Mouse (Mus musculus) kidney, adult 11 months (tissue): ENCODE measurements around the gene Esam.
A peak's percentile ranks its signal among the peaks of the same experiment; 100 is the strongest.

Source experiments
- DNase-seq: peaks from one replicate; pipeline ENCODE4 v3.0.0; 2022

The Esam gene

GRCm38 (mm10) chr9:37530888-37531705, 3.2 kb downstream of the Esam start:
- peak; percentile 89 for DNase-seq

DNA sequence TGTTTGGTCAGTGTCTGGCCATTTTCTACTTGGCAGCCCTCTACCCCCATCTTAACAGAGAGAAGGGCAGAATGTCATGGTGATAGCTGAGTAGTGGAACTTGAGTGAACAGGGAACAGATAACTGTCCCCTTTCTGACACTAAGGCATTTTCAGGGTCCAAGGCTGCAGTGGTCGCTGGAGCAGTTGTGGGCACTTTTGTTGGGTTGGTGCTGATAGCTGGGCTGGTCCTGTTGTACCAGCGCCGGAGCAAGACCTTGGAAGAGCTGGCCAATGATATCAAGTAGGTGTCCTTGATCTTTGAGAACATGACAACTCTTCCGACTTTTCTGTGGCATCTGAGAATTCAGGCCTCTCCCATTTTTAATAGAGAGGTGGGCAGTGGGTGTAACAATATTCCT, 9.0 kb downstream of the Esam start:
- DNase-seq = no peak

DNA sequence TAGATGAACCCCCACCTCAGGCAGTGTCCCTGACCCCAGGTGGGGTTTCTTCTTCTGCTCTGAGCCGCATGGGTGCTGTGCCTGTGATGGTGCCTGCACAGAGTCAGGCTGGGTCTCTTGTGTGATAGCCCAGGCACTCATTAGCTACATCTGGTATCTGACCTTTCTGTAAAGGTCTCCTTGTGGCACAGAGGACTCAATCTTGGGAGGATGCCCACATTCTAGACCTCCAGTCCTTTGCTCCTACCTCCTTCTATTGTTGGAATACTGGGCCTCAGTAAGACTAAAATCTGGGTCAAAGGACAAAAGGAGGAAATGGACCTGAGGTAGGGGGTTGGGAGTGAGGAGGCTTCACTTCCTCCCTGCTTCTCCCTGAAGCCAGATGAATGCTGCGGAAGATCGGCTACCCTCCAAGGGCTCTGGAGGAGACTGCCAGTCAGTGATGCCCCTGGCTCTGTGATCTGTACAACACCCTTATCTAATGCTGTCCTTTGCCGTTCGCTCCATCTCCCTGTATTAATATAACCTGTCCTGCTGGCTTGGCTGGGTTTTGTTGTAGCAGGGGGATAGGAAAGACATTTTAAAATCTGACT, 9.9 kb downstream of the Esam start:
- no peak for DNase-seq

DNA sequence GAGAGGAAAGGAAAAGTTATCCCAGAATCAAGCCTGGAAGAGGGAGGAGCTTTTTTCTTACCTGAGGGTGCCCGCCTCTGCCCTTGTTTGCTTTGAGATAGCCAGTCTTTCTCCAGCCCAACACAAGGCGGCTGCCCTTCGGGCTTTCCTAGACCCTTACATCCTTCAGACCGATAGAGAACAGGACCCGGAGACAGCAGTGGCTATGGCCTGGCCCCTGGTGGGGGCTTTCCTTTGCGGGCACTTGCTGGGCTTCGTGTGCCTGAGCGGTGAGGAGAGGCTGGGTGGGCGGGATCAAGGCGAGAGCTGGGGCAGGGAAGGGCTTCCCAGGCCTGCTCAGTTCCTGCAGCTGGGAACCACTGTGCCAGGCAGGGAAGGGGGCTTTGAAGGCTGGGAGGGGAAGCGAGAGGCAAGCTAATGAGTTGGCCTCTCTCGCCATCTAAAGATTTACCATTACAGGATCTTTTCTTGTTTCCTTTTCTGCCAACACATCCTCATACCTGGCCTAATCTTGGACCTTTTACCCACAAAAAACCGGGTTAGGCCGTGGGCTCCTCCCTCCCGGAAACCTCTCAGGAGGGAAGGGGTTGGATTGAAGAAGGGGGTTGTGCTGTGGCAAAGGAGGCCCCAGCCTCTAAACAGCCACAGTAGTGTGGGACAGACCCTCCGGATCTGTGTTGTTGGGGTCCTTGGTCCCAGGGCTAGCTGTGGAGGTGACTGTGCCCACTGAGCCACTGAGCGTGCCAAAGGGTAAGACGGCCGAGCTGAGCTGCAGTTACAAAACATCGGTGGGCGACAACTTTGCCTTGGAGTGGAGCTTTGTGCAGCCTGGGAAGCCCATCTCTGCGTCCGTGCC, 11.5 kb downstream of the Esam start, which contains the start of gene Vsig2:
Gene Vsig2 (plus strand): TSS at position 86 of the 856 bp plus-strand sequence.
- no peak for DNase-seq

DNA sequence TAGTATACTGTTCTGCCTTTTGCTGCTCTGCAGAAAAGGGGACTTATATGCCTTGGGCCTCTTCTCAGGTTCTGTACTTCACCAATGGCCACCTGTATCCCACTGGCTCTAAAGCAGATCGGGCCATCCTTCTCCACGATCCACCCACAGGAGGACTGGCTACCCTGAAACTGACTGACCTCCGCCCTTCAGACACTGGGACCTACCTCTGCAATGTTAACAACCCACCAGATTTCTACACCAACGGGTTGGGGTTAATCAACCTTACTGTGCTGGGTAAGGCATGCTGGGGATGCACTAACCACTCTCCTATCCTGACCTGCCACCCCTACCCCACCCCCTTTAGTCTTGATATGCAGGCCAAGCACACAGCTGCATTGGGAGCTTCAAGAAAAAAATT, 12.3 kb downstream of the Esam start:
- DNase-seq = no peak

DNA sequence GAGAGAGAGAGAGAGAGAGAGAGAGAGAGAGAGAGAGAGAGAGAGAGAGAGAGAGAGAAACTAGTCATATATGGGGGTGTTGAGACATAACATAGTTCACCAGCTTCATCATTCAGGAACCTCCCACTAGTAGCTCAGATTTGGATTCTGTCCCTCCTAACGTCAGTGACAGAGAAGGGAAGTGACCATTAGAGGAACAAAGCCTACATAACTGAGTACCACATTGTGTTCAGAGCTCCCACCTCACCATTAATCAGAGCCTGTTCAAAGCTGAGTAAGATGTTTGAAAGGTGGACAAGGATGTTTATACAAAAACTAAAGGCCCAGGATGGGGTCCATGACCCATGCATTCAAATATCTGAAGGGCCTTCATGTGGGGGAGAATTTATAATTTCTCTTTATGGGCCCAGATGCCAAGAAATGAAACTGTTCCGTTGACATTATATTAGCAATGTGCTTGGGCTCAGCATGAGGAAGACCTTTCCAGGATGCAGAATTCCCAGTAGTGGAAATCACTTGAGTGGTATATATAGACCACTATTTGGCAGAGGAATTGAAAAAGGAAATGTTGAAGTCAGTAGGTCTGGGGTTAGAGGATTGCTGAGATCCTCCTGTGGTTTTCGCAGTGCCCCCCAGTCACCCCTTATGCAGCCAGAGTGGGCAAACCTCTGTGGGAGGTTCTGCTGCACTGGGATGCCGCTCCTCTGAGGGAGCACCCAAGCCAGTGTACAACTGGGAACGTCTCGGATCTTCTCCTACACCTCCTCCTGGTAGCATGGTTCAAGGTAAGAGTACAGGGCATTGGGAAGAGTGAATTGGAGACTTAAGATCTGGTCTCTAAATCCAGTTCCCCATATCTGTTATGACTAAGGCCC, 13.1 kb downstream of the Esam start:
- no peak for DNase-seq

- DNase-seq = no peak
Measured at GRCm38 (mm10) chr9:37541851-37542642, 14.2 kb downstream of the Esam start.

DNA sequence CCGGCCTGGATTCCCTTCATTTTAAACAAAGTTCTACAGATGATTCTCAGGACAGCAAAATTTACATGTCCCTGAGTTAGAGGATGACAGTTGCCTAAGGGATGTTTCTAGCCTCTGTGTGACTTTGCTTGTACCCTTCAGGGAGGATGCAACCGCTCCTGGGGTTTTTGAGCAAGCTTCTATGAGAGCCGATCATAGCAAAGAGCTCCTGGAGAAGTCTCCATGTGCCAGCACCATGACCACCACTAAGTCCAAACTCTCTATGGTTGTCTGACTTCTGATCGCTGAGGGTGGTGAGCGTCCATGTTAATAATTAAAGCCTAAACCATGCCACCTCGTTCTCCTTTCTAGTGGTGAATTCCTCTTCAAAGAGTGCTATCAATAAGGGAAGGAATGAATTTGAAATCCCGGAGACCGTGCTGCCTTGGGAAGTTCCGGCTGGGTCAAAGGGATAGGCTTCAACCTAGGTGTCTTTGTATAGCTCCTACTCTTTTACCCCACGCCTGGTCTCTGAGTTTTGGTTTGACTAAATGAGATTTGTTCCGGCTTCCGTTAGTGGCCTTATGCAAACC, 16.1 kb downstream of the Esam start:
- peak; percentile 37 for DNase-seq

- peak; percentile 67 for DNase-seq
Measured at GRCm38 (mm10) chr9:37544447-37545165, 16.7 kb downstream of the Esam start.

- DNase-seq = no peak
Measured at GRCm38 (mm10) chr9:37545166-37545610, 17.3 kb downstream of the Esam start.

- no peak for DNase-seq
Measured at GRCm38 (mm10) chr9:37545847-37546452, 18.1 kb downstream of the Esam start.

- no peak for DNase-seq
Measured at GRCm38 (mm10) chr9:37546889-37547288, 19.0 kb downstream of the Esam start.

GRCm38 (mm10) chr9:37550435-37550834, 22.6 kb downstream of the Esam start:
- DNase-seq = no peak

DNA sequence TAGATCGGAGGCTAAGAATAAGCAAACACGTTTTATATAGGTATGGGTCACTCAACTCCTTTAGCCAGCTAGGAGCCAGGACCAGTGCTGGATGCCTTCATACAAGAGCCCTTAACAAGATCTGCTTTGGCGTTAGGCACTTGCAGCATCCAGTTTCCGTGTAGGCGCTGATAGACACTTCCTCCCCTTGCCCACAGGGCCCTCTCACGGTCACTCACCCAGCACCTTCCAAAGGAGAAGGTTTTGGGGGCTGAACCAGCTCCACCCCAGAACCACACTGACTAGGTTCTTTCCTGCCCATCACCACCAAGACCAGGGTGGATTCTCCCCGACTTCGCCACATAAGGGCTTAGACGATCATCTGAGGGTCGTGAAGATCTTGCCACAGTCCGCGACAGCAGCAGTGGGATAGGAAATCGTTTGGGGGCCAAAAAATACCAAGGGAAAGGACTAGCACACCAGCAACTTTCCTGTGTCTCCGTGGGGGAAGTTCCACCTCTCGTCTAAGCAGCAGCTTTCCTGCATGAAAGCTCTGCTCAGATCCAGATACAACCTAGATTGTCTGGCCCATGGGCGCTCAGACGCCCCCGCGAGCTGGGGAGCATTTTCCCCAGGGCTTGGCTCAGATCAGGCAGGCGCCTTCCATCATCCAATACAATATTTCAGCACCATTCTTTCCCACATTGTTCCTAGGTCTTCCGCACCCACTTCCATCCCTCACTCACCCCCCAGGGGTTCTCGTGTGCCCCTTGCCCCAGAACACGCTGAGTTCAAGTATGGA, 24.1 kb downstream of the Esam start:
- DNase-seq = no peak

- DNase-seq = peak; percentile 78
Measured at GRCm38 (mm10) chr9:37552536-37553293, 24.8 kb downstream of the Esam start, which contains the start of gene Nrgn. Gene Nrgn, minus strand, starts transcription at chr9:37552904.

GRCm38 (mm10) chr9:37554279-37554678, 26.4 kb downstream of the Esam start:
- DNase-seq = no peak

- no peak for DNase-seq
Measured at GRCm38 (mm10) chr9:37554838-37555748, 27.2 kb downstream of the Esam start, which contains the start of gene Siae. Gene Siae, plus strand, starts transcription at chr9:37555698.
